Mouse (Mus musculus): ENCODE results near the gene Fn1.

Gene Fn1

DNA sequence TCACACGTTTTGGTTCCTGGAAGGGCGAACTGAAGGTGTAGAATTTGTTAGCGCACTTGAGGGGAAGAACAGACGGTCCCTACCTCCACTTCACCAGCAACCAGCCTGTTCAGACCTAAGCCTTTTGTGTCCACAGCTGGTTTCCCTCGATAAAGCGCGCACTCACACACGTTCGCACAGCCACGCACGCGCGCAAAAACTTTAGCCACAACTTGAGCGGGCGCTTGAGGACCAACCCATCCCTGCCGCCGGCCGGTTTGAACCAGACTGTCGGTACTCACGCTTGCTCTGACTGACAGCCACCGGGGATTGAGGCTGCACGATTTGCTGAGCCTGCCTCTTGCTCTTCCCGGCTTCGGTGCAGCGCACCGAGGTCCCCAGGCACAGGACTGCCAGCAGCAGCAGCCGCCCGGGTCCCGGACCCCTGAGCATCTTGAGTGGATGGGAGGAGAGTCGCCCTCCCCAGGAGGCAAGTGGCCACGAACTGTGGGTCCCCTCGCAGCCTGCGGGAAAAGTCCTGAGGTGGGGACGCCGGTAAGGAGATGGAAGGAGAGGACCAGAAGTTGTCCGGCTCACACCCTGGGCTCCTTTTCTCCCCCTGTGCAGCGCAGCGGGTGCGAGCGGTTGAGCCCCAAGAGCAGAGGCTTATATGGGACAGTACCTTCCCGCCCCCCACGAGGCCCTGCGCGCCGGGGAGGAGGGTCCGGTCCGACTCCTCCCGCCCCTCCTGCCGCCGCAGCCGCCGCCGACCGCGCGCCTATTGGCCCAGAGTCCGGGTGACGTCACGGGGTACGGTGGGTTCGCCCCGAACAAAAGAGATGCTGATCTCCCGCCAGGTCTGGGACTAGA is at the start of gene Fn1:
TSS of gene Fn1 (minus strand) at position 650 of the 849 bp plus-strand sequence.
- peak; percentile 97 for DNase-seq

DNA sequence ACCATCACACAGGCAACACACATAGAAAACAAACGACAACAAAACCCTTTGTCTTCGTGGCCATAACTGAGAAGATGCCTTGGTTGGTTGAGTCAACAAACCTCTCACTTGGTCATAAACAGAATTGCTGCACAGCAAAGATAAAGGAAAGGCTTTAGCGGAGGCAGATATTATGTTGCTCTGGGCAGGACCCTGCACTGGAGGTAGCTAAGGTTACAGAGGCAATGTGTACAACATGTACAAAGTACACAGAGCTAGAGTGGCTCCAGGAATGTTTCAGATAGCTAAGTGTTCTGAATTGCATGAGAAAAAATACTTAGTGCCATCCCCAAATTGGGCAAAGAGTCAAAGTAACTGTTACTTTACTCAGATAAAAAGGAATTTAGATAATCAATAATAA is 43.1 kb upstream of the Fn1 start:
- DNase-seq, result no peak

DNA sequence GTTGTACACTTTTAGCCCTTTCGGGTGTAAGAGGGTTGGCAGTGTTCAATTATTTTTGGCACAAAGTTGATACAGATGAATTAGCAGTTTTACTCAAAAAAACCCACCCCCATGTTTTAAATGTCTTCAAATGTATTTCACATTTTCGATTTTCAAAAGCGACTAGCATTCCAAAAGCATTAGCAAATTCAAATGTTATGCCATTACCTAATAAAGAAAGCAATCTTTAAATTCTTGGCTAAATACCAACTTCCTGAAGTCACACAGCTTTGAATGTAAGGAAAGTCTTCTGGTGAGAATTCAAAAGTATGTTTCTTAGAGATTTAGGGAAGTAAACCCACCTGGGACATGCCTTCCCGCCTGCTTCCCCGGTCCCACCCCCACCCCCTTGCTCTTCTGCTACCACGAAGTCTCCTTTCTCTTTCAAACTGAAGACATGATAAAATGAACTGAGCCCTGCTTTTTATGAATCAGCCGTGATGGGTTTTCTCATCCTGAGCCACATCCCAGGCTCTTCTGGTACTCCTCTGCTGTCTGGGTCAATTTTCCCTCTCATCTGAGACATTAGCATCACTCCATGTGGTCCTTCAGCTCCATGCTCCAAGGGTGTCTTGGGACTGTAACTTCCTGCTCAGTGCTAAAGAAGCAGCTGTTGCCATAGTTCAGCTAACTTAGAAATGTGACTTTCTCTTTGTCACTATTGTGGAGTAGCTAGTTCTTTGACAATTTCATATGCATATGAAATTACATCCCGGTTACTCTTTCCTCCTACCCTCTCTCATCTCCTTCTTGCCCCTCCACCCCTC is 38.7 kb upstream of the Fn1 start:
- DNase-seq, result no peak

DNA sequence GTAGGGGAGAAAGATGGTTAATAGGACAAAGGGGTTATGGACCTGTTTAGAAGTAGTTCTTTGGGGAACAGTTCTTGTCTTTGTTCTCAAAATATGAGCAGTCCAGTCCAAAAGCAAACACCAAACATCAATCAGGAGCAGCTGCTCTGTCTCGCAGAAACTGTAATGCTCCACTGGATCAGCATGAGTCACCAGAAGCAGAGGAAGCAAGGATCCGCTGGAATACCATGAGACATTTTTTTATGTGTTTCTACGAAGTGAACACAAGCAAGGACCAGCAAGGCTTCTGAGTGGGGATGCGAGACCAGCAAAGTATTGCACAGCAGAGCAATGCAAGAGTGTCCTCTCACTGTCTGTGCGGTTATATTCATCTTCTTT is 35.9 kb upstream of the Fn1 start:
- no peak for DNase-seq

DNA sequence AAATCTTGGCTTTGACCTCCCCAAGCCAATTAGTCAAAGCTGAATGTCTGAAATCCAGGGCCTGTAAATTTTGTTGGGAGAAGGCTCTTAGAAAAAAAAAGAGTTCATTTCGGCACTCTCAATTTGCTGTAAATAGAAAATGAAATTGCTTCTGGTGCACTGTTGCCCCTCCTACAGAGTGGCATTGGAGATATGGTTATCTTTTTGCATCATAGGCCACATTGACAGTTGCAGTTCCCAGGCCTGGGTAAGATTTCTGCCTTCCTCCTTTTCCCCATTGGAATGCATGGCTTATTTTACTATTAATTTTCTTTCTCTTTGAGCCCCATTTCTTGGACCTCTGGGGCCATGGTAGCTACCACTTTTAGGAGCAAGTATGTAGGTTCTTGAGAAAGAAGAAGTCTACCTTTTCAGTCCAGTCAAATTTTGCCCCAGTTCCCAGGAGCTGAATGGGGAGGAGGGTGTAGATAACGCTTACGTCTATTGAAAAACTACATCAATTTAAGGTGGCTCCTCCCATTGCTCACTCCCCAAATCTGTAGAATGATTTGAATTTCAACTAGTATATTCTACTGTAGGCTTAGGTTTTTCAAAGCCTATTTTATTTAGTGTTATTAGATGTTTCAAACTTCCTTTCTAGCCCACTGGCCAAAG is 35.4 kb upstream of the Fn1 start:
- no peak for DNase-seq

DNA sequence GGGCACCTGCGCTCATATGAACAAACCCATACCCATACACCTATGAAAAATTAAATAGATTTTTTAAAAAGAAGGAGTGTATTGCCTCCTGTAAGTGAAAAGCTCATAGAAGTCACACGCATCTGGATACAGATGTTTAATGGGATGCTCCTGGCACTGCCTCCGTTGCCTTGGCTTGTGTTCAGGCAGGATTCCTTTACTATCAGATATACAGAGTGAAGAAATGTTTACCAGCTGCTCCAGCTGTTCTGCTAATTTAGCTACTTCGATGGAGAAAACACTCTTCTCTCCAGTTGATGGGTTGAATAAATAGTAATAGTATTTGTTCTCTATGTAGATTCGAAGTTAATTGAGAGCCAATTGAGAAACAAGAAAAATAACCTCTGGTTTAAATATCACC is 33.8 kb upstream of the Fn1 start:
- DNase-seq, result no peak

DNA sequence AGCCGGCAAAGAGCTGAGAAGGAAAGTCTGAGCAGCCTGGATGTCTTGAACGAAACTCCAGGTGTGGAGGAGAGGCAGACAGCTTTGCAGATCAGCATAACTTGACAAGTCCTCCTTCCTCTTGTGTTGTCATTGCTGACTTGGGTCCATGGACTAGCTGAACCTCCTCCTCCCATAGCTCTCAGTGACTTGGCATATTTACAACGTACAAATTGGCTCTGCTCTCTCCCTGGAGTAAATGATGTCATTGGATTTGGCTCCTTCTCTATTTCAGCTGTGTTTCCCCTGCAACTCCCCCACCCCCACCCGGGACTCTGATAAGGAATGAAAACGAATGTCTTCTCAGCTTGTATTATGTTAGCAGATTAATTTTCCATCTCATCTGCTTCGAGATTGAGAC is 30.7 kb upstream of the Fn1 start:
- DNase-seq, result peak; percentile 11

DNA sequence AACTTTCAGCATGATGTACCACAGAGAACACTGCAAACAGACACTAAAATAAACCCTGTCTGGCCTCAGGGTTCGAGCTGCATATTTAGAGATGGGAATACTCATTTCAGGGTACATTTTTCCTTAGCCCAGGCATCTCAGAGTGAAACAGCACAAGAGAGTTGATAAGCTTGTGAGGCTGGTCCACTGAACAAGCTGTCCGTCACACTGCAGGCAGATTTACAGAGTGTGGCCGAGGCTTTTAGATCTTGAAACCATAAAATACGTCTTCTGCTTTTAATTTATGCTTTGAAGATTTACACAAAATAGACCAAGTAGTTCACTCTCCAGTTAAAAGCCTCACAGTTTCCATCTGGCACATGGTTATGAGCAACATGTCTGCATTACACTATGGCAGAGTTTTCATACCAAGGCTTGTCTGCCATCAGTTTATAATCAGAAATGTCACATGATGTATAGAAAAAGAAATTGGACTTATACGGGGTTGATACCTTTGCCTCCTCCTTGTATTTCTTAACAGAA is 29.3 kb upstream of the Fn1 start:
- peak; percentile 42 for DNase-seq

DNA sequence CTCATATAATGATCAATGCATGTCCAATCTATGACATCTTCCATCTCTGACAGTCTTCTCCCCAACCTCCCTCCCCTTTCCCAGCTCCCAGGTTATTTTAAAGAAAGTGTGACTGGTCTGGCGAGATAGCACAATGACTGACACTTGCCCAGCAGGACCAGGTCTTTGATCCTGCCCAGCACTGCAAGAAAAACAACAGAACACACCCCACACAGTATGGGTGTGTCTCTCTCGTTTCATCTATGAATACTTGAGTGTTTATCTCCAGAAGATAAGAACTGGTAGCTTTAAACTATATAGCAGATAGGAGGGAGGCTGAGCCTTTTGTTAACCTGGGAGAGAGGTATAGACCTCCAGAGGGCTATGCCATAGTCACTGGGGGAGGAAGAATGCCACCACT is 28.3 kb upstream of the Fn1 start:
- no peak for DNase-seq

DNA sequence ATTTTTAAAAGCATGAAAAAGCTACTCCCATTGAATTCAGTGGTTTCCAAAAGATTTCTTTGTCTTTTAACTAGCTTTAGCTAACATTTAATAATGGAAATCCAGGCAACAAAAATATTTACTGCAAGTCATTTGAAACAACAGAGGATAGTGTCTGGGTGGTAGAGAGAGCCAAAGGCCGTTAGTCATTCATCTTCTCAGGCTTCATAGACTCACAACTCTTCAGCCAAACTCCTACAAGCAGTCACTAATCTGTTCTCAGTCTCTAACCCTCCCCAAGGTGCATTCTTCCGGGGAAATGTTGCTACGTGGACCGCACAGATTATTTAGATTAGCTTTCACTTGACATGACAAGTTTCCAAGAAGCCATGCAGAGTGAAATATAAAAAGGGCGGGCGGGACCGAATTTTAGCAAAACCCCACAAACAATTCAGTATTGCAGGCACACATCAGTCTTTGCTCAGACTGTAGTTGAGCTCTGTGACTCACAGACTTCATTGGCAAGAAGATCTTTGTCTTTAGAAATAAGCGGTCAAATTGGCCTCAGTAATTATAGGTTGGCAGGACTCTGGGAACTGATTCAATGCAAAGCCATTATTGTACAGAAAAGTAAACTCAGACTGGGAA is 27.2 kb upstream of the Fn1 start:
- no peak for DNase-seq

DNA sequence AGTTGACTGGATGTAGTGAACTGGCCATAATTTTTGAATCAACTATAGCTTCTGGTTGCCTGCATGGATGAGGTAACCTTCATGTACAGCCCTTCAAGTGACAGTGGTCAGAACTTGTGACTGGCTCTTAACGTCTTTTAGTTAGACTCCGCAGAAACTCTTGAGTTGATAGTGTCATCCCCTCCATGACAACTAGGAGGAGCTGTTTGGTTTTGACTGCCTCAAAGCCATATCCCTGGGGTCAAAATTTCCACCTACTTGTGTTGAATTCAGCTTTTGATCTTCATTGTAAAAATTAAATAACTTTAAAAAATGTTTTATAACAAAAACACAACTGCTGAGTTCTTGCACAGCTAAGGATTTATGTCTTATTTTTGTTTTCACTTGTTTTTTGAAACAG is 22.4 kb upstream of the Fn1 start:
- no peak for DNase-seq

DNA sequence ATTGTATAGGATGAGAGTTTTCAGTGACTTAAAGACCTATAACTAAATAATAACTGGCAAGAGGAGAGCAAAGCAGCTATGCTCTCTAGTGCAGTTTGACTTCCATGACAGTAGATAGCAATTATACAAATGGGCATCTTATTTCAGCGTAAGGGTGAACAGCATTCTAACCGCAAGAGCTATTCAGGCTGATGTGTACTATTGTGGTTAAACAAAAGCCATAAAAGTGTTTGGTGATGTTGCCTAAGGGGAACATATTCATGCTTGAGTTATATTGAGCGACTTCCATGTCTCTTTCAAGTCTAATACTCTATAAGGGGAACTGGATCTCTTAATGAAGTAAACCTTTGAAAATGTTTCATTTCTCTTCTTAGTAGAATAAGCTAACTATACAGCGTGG is 21.3 kb upstream of the Fn1 start:
- no peak for DNase-seq

DNA sequence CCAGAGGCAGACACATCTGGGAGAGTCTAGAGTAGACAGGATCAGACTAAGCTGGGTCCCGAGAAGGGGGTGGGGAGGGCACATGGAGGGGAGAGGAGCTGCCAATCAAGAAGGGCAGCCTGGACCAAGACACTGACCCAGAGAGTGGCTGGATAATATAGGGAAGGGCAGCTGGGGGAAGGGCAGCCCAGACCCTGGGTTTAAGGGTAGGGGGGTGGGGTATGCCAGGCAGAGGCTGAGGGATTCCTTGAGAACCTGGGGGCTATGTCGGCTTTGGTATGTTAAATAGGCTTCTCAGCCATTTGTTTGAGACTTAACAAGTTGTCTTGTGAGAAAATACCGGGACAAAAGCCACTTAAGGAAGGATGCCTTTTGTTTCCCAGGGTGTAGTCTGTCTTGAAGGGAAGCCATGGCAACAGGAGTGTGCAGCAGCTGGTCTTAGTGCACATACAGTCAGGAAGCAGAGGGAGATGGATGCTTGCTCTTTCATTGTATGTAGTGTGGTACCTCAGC is 20.5 kb upstream of the Fn1 start:
- DNase-seq, result peak; percentile 44

DNA sequence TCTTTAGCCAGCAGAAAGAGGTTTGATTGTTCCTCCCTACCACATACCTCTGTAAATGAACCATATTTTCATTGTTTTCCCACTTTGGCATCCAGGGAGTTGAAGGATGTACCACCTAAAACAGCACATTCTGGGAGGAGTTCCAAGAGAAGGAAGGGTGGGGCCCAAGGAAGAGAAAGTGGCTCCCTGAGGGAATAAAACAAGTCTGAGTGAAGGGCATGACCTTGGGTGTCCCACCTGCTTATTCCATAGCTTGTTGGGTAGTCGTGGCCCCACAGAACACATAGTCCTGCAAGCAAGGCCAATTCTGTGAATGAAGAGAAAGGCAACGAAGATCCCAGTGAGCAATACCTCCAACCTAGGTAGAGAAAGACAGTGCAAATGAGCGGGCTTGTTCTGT is 19.3 kb upstream of the Fn1 start:
- no peak for DNase-seq

DNA sequence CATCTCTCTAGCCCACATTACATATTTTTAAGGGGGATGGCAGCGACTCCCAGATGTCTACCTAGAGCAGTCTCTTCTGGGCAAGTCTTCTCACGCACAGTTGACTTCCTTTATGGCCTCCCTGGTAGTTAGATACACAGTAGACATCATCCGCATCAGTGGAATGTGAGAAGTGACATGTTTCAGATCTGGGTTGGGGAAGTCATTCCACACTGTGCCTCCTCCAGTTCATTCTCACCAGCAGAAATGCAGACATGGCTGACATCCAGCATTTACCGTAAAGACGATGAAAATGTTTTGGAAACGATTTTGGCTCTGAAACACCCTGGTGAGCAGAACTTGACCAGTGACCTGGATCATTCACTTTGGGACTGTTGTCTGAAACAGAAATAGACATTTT is 10.2 kb upstream of the Fn1 start:
- DNase-seq, result no peak

DNA sequence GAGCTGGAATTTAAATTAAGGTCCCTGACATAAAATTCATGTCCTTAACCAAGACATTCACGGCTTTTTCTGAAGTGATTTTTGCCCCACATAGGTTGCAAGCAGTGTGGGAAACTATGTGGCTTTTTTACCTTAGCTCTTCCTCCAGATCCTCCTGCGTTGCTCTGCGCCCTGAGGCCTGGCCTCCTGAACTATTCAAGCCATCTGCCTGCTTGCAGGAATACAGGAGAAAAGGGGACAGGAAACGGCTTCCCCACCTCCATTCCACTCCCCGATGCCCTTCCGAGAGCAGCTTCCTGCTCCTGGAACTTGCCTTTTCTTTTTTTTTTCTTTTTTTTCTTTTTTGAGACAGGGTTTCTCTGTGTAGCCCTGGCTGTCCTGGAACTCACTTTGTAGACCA is 5.6 kb upstream of the Fn1 start:
- DNase-seq, result no peak

DNA sequence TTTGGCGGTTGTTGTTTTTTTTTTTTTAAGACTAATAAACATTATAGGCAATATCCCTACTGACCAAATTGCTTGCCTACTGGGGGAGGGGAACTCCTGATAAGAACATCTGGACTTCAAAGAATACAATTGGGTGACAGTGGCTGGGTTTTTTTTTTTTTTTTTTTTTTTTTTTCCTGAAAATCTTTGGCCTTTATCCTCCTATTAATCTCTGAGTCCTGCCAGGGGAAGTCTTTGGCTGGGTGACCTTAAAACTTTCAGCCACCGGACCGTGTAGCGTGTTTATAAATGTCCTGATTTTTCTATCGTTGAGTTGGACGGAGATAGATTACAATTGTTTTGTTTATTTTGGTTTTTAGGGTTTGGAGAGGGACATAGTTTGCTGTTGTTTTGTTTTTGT is 3.3 kb upstream of the Fn1 start:
- DNase-seq, result no peak

DNA sequence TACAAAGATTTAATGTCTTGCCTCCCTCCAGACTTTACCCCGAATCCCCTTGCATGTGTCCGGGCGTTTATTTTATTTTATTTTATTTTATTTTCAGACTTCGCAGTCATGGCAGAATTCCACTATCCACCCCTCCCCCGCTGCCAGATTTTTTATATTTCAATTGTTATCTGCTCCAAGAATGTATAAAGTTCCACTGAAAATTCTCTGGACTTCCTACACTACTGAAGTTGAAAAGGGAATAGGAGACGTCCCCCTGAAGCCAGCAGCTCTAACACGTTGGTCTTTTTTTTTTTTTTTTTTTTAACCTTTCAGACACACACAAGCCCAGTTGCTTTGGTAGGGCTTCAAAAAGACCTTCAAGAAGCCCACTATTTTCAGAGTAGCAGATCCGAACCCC is 1.2 kb upstream of the Fn1 start:
- no peak for DNase-seq

DNA sequence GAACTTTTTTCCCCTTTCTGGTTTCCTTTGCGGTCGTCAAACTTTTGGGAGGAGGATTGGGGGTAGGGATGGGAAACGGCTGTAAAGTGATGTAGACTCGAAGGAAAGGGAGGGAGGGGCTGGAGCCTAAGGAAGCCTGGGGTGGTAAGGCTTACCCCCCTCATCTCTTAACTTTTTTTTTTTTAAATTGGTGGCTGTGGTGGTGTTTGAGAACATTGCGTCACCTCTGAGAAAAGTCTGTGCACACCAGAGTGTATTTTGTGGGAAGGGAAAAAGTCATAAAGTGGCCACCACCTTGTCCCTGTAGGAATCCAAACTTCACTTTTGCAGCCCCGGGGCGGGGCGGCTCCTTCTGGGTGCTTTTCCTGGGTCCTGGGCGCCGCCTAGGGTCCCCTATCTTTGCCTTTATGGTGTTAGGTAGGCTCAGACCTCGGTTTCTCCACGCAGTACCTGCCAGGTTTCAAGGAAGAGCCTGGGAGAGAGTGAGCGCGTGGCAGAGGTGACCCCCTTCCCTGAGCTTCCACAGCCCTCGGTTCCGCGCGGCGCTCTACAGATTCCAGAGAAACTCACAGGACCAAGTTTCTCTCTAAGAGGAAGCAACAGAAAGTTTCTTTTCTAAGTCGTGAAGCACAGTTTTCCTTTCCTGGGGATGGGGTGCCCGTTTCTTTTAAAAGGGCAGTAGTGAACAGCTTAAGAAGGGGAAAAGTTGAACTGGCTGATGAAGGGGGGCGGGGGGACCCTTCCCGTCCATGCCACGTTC is 580 bp upstream of the Fn1 start:
- DNase-seq, result peak; percentile 58

DNA sequence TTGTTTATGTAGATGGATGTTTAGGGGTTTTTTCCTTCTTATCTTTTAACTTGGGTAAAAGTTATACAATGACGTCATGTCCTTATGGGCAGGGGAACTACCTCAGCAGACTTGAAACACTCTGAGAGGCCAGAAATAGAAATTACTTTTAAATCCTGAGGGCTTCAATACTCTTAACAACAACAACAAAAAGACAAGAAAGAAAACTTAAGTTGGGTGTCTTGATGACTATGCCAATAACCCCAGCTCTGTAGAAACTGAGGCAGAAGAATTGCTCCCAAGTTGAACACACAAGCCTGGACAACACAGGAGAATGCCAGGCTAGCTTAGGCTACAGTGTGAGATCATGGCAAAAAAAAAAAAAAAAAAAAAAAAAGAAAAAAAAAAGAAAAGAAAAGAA is 1.2 kb downstream of the Fn1 start:
- peak; percentile 12 for DNase-seq

DNA sequence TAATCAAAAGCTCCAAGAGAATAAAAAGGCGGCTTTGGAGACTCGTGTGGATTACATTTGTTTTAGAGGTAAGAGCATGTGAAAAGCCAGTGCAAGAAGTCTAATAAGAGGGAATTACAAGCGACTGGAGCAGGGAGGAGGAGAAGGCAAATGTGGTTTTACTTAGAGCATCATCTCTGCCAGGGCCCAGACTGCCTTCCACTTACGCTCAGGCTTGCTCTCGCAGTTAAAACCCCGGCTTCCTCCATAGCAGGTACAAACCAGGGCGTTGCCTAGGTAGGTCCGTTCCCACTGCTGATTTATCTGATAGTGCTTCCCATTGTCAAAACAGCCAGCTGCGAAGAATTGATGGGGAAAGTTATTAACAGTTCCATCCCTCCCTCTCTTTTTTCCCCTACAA is 1.7 kb downstream of the Fn1 start:
- DNase-seq, result peak; percentile 56

DNA sequence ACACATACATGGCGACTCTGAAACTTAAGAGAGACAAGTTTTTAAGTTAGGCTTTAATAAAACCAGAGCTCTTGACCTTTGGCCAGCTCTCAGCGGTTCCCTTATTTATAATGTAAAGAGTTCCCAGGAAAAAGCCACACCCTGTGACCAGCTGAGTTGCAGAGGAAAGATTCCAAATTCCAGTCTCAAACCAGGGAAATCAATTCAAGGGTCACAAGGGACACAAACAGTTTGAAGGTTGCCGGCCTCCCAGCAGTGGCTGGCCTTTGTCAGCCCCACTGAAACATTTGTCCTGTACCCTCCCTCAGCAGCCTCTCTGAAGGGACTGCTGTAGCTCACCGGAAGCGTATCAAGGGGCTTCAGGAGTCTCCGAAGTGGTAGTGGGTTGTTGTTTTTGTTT is 2.3 kb downstream of the Fn1 start:
- DNase-seq, result peak; percentile 37

Data from embryo, embryonic 11 days (tissue).